Mouse (Mus musculus): ENCODE measurements around the gene Gm18596. TPM values are rescaled to one million over a fixed set of nuclear protein-coding genes. Genes with fewer than 3 reads are reported as not detected.
"Not testable (repeated sequence)": the region's sequence is repeated elsewhere in the genome, so short reads cannot be mapped to it uniquely, and the experiment has no call there.

Gm18596 gene
- total and polyA plus RNA-seq, 3 experiments = not detected

GRCm38 (mm10) chr10:77735928-77736327, 6.5 kb downstream of the Gm18596 start:
- Histone ChIP-seq H3K79me2 (replicated peaks; ENCODE audit: control insufficient read depth, insufficient read depth, low read length) (no peaks in the 10 kb centered on the region), H3K4me1 (ENCODE audit: control insufficient read depth, insufficient read depth, low read length) (no peaks in the 10 kb centered on the region), H3K27ac (no peak overlapping the region), H3K9ac (ENCODE audit: low read depth, low read length) (no peak overlapping the region), H3K36me3 (ENCODE audit: control insufficient read depth, insufficient read depth, low read length) (no peaks in the 10 kb centered on the region), H3K4me3 (no peak overlapping the region), H3K27me3 (ENCODE audit: control insufficient read depth, insufficient read depth, low read length) (no peaks in the 10 kb centered on the region)
- no peak for TF ChIP-seq POLR2A (IDR thresholded peaks at IDR 0.05; ENCODE audit: insufficient read depth, low read depth, low read length)
- no peak for TF ChIP-seq CTCF (IDR thresholded peaks at IDR 0.05)
- TF ChIP-seq EP300 (IDR thresholded peaks at IDR 0.05; ENCODE audit: insufficient read depth, low read depth, low read length) = no peak
- intact Hi-C loops (cut with DNase I) = no loop called here
- DNase-seq = no peak
- 97% methylated on average over 1 of the region's 1 CpGs for WGBS

DNA sequence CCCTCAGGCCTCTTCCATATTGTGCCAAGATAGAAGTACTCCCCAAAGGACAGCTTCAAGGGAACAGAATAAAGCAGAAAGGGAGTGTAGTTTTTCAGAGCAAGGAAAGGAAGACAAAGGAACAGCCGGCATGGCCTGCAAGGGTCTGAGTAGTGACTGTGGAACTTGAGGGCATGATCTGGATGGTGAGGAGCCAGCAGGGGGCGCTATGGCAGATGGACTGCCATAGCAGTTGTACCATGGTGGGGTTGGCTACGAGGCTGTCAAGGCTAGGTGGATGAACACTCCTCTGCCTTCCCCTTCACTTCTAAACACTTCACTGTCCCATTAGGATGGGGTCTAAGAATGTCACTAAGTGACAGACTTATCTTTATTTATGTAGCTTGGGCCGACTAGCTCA, 13.2 kb downstream of the Gm18596 start:
- no peak for DNase-seq
- WGBS = 49% methylated on average over 4 of the region's 4 CpGs
- intact Hi-C loops (cut with DNase I) = loop anchor here (1.0 kb wide), 1 partner anchor 150 kb away; no protein-coding TSS in a partner anchor

DNA sequence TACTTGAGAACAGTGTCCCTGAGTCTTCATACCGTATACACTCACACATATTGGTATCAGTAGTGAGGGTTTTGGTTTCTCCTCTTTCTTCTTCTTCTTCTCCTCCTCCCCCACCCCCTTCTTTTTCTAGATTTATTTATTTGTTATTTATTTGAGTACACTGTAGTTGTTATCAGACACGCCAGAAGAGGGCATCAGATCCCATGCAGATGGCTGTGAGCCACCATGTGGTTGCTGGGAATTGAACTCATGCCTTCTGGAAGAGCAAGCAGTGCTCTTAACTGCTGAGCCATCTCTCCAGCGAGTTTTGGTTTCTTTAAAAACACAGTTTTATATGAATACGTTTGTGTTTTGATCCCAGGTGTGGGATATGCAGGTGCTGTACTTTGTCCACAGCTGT, 14.2 kb downstream of the Gm18596 start:
- TF ChIP-seq EP300 (IDR thresholded peaks at IDR 0.05; ENCODE audit: insufficient read depth, low read depth, low read length) (no peak), CTCF (IDR thresholded peaks at IDR 0.05) (peak; percentile 56)
- no peaks in the 10 kb centered on the region for H3K4me1 ChIP-seq (ENCODE audit: control insufficient read depth, insufficient read depth, low read length)
- intact Hi-C loops (cut with DNase I) = no loop called here
- H3K9ac ChIP-seq (ENCODE audit: low read depth, low read length) = no peak overlapping the region
- WGBS = 61% methylated on average over 4 of the region's 4 CpGs
- H3K4me3 ChIP-seq = no peak overlapping the region
- no peak overlapping the region for H3K27ac ChIP-seq
- no peaks in the 10 kb centered on the region for H3K79me2 ChIP-seq (replicated peaks; ENCODE audit: control insufficient read depth, insufficient read depth, low read length)
- H3K36me3 ChIP-seq (ENCODE audit: control insufficient read depth, insufficient read depth, low read length) = no peaks in the 10 kb centered on the region
- DNase-seq = no peak
- H3K27me3 ChIP-seq (ENCODE audit: control insufficient read depth, insufficient read depth, low read length) = no peaks in the 10 kb centered on the region

More for the DNA sequence above, 13.2 kb downstream of the Gm18596 start:
- no peak for TF ChIP-seq EP300 (IDR thresholded peaks at IDR 0.05; ENCODE audit: insufficient read depth, low read depth, low read length)
- TF ChIP-seq CTCF (IDR thresholded peaks at IDR 0.05) = peak; percentile 53
- no peaks in the 10 kb centered on the region for H3K4me1 ChIP-seq (ENCODE audit: control insufficient read depth, insufficient read depth, low read length)
- H3K4me3 ChIP-seq = no peak overlapping the region
- no peaks in the 10 kb centered on the region for H3K79me2 ChIP-seq (replicated peaks; ENCODE audit: control insufficient read depth, insufficient read depth, low read length)
- no peak overlapping the region for H3K27ac ChIP-seq
- H3K36me3 ChIP-seq (ENCODE audit: control insufficient read depth, insufficient read depth, low read length) = no peaks in the 10 kb centered on the region
- H3K27me3 ChIP-seq (ENCODE audit: control insufficient read depth, insufficient read depth, low read length) = no peaks in the 10 kb centered on the region
- H3K9ac ChIP-seq (ENCODE audit: low read depth, low read length) = no peak overlapping the region

DNA sequence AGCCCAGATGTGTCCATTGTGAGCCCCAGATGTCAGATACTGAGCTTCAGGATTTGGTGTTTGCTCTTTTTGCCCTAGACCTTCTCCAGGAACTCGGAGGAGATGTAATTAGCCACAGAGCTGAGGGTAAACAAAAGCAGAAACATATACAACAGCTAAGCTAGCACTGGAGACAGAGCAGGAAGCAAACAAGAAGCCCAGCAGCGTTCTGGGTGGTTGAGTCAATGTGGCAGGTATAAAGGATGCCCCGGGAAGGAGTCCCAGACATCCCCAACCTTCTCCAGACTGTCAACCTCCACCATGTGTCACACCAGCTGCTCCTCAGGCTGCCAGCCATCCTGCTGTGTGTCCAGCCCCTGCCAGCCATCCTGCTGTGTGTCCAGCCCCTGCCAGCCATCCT, 16.3 kb downstream of the Gm18596 start, which contains the start of gene Gm10100:
TSS of gene Gm10100 (plus strand) at position 301 of the 400 bp plus-strand sequence.
- no peak for DNase-seq
- no peak within 1 kb of the TSS for H3K4me3 ChIP-seq
- no peak within 1 kb of the TSS for H3K27ac ChIP-seq
- WGBS = 29% methylated on average over 3 of the region's 3 CpGs
- no peaks in the 10 kb centered on the region for H3K79me2 ChIP-seq (replicated peaks; ENCODE audit: control insufficient read depth, insufficient read depth, low read length)
- no peaks in the 10 kb centered on the region for H3K4me1 ChIP-seq (ENCODE audit: control insufficient read depth, insufficient read depth, low read length)
- no peak within 1 kb of the TSS for H3K9ac ChIP-seq (ENCODE audit: low read depth, low read length)
- no peaks in the 10 kb centered on the region for H3K27me3 ChIP-seq (ENCODE audit: control insufficient read depth, insufficient read depth, low read length)
- no peaks in the 10 kb centered on the region for H3K36me3 ChIP-seq (ENCODE audit: control insufficient read depth, insufficient read depth, low read length)
- TF ChIP-seq POLR2A (IDR thresholded peaks at IDR 0.05; ENCODE audit: insufficient read depth, low read depth, low read length) = no peak
- TF ChIP-seq CTCF (IDR thresholded peaks at IDR 0.05) = no peak
- no peak for TF ChIP-seq EP300 (IDR thresholded peaks at IDR 0.05; ENCODE audit: insufficient read depth, low read depth, low read length)
- intact Hi-C loops (cut with DNase I) = no loop called here

DNA sequence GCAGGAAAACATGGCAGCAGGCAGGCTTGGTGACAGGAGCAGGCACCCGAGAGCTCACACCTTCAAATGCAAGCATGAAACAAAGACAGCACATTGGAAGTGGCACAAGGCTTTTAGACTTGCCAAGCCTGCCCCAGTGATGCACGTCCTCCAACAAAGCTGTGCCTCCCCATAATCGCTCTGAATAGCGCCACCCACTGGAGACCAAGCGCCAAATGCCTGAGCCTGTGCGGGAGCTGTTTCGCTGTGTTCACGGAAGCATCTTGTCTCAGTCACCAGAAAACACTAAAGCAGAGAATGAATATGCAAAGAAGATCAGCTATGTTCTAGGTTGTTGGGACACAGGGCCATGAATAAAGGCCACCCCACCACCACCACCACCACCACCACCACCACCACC, 17.6 kb downstream of the Gm18596 start:
- Histone ChIP-seq H3K79me2 (replicated peaks; ENCODE audit: control insufficient read depth, insufficient read depth, low read length) (no peaks in the 10 kb centered on the region), H3K27me3 (ENCODE audit: control insufficient read depth, insufficient read depth, low read length) (no peaks in the 10 kb centered on the region), H3K36me3 (ENCODE audit: control insufficient read depth, insufficient read depth, low read length) (no peaks in the 10 kb centered on the region), H3K9ac (ENCODE audit: low read depth, low read length) (no peak overlapping the region), H3K4me1 (ENCODE audit: control insufficient read depth, insufficient read depth, low read length) (no peaks in the 10 kb centered on the region), H3K4me3 (no peak overlapping the region), H3K27ac (no peak overlapping the region)
- TF ChIP-seq CTCF (IDR thresholded peaks at IDR 0.05) (no peak), POLR2A (IDR thresholded peaks at IDR 0.05; ENCODE audit: insufficient read depth, low read depth, low read length) (no peak), EP300 (IDR thresholded peaks at IDR 0.05; ENCODE audit: insufficient read depth, low read depth, low read length) (no peak)
- DNase-seq = no peak
- intact Hi-C loops (cut with DNase I) = no loop called here
- 77% methylated on average over 8 of the region's 8 CpGs for WGBS

DNA sequence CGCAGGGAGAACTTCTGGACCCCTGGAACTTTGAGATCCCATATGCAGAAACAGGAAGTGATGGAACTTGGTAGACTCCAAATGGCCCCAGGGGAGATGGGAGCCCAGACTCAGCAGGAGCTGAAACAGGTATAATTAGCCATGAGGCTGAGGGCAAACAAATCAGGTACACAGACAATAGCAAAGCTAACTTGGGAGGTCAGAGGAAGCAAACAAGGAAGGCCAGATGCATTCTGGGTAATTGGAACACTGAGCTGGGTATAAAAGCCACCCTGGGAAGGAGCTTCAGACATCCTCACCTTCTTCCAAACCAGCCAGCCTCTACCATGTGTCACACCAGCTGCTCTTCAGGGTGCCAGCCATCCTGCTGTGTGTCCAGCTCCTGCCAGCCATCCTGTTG, 22.1 kb downstream of the Gm18596 start, which contains the start of gene Krtap12-1:
TSS of gene Krtap12-1 (plus strand) at position 301 of the 400 bp plus-strand sequence.
- H3K36me3 ChIP-seq (ENCODE audit: control insufficient read depth, insufficient read depth, low read length); H3K9ac ChIP-seq (ENCODE audit: low read depth, low read length); intact Hi-C loops (cut with DNase I); H3K27ac ChIP-seq; H3K4me1 ChIP-seq (ENCODE audit: control insufficient read depth, insufficient read depth, low read length); DNase-seq; H3K27me3 ChIP-seq (ENCODE audit: control insufficient read depth, insufficient read depth, low read length); H3K4me3 ChIP-seq; H3K79me2 ChIP-seq (replicated peaks; ENCODE audit: control insufficient read depth, insufficient read depth, low read length): not testable (repeated sequence)
- WGBS = 74% methylated on average over 1 of the region's 1 CpGs
